In the genomic region with DNA sequence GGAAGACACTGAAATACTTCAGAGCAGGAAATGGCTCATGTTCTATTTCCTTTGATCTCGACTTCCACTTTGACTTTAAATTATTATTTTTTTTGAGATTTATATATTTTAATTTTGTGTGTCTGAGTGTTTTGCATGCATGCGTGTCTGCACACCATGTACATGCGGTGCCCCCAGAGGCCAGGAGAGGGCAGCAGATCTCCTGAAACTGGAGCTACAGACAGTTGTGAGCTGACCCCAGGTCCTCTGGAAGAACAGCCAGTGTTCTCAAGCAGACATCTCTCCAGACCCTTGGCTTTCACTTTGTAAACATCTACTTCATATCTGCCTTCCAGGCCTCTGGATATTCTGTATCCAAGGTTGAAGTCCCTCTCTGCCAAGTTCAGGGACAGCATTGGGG, we compare ENCODE assay signal across 8 mouse cellular contexts. TPM values are rescaled to one million over a fixed set of nuclear protein-coding genes. Genes with fewer than 3 reads are reported as not detected.
A peak's percentile ranks its signal among the peaks of the same experiment; 100 is the strongest.
DNase-seq lines count a peak whose midpoint lies in the region; ATAC-seq lines count a peak whose summit lies in the region.

No protein-coding gene starts in this region.

- no peak for ATAC-seq in cerebellum, adult (ENCODE audit: insufficient number of reproducible peaks, low FRiP score, low TSS enrichment)
- peak; percentile 47; the same call in 1 of the 2 replicates for ATAC-seq in megakaryocyte, adult 5-6 weeks (ENCODE audit: poor library complexity, severe bottlenecking)

- intact Hi-C loops in left cerebral cortex, postnatal 14 days (cut with DNase I), result loop anchor here (10.0 kb wide), 2 partner anchors 324 to 734 kb away; no protein-coding TSS in a partner anchor

- peak; percentile 54 to 76 for DNase-seq in cerebellum, postnatal 14 days
- DNase-seq in left cerebral cortex, postnatal 14 days (ENCODE audit: low spot score in 2 of 2), result peak; percentile 55 to 62
- no peak for DNase-seq in left cerebral cortex, adult 11 months (ENCODE audit: low spot score)
- DNase-seq in adrenal gland, postnatal 25 days, result peak; percentile 64
- peak; percentile 26 to 72 for DNase-seq in kidney, adult 8-10 months
- DNase-seq in thymus, adult 18-20 months, result peak; percentile 31 to 37

RNA-seq across cellular contexts. Expression of a gene that starts 31.4 kb away (rescaled TPM):
- not detected for total RNA-seq in left cerebral cortex, postnatal 14 days (2021)
- total RNA-seq in adrenal gland, postnatal 25 days (2021), result not detected in 2 replicates
- 0.47 and 3.3 TPM in 2 replicates for total RNA-seq in megakaryocyte, adult 5-6 weeks (2015)
- total RNA-seq in megakaryocyte, adult 5-6 weeks (2017), result 0.33 and 2.2 TPM in 2 replicates

RNA-seq across cellular contexts. Expression of a gene that starts 39.8 kb away (rescaled TPM):
- 1 to 10 TPM in 1 of 2 experiments, under 1 TPM in 1; 0.42 to 1.2 TPM for total RNA-seq in left cerebral cortex, postnatal 14 days (2021)
- total RNA-seq in adrenal gland, postnatal 25 days (2021), result 0.38 and 0.39 TPM in 2 replicates
- total RNA-seq in megakaryocyte, adult 5-6 weeks (2015), result 0.14 TPM in 1 of 2 replicates, not detected in the other
- total RNA-seq in megakaryocyte, adult 5-6 weeks (2017), result not detected in 2 replicates
